Mouse (Mus musculus) MEL (cell line): ENCODE results near the gene Cbx6. TPM values are rescaled to one million over a fixed set of nuclear protein-coding genes. Genes with fewer than 3 reads are reported as not detected.

Experiments
- DNase-seq: peaks from one replicate; pipeline ENCODE4 v3.0.0; 2011; ENCODE audit warnings: low read depth, low spot score
- H3K27ac ChIP-seq: 2 replicates; pipeline ENCODE4 v1.5.1; 2012; ENCODE audit warnings: low read depth, mild to moderate bottlenecking, control low read depth, low read length, moderate library complexity; ENCODE audit not compliant: control insufficient read depth
- H3K27me3 ChIP-seq, 2 experiments: fragments of 150-350 bp in 1 of 2; sonication (generic) in 1 of 2; 2 replicates each; pipeline ENCODE4 v1.6.1; 2012; ENCODE audit warnings: low read length in 2 of 2, mild to moderate bottlenecking in 2 of 2, improper control_type of control experiment in 1 of 2, moderate library complexity in 1 of 2; ENCODE audit not compliant: insufficient read depth in 2 of 2, control insufficient read depth in 1 of 2
- H3K36me3 ChIP-seq, 2 experiments: 2 replicates each; pipeline ENCODE4 v1.6.1; 2012 to 2014; ENCODE audit warnings: low read length in 2 of 2, improper control_type of control experiment in 1 of 2, inconsistent platforms in 1 of 2, mild to moderate bottlenecking in 1 of 2; ENCODE audit not compliant: insufficient read depth in 2 of 2, control insufficient read depth in 1 of 2
- H3K4me1 ChIP-seq, 2 experiments: fragments of 150-350 bp in 1 of 2; sonication (generic) in 1 of 2; 2 replicates each; pipeline ENCODE4 v1.6.1; 2012; ENCODE audit warnings: low read length in 2 of 2, improper control_type of control experiment in 1 of 2, mild to moderate bottlenecking in 1 of 2; ENCODE audit not compliant: insufficient read depth in 2 of 2, control insufficient read depth in 1 of 2
- H3K4me3 ChIP-seq, 2 experiments: fragments of 150-350 bp in 1 of 2; sonication (generic) in 1 of 2; 2 replicates each; pipeline ENCODE4 v1.5.1; 2012; ENCODE audit warnings: low read depth in 2 of 2, low read length in 2 of 2, mild to moderate bottlenecking in 2 of 2, moderate library complexity in 2 of 2, control low read depth in 1 of 2, improper control_type of control experiment in 1 of 2; ENCODE audit not compliant: control insufficient read depth in 1 of 2, insufficient read depth in 1 of 2
- H3K79me2 ChIP-seq: 2 replicates; pipeline ENCODE4 v1.6.1; 2012; ENCODE audit warnings: mild to moderate bottlenecking, low read length, moderate library complexity; ENCODE audit not compliant: control insufficient read depth, poor library complexity, insufficient read depth
- H3K9ac ChIP-seq: 2 replicates; pipeline ENCODE4 v1.6.1; 2012; ENCODE audit warnings: low read depth, mild to moderate bottlenecking, control low read depth, low read length, moderate library complexity; ENCODE audit not compliant: control insufficient read depth, poor library complexity, severe bottlenecking
- H3K9me3 ChIP-seq: fragments of 150-350 bp; sonication (generic); replicated peaks from 2 replicates; pipeline ENCODE4 v1.6.1; 2012; ENCODE audit warnings: mild to moderate bottlenecking, low read length, improper control_type of control experiment, moderate library complexity; ENCODE audit not compliant: insufficient read depth
- BHLHE40 ChIP-seq: IDR thresholded peaks from 2 replicates; pipeline ENCODE4 v1.6.1; 2012; ENCODE audit warnings: low read depth, mild to moderate bottlenecking, inconsistent platforms, low read length, improper control_type of control experiment, borderline replicate concordance
- CHD1 ChIP-seq: IDR thresholded peaks from 2 replicates; pipeline ENCODE4 v1.6.1; 2012; ENCODE audit warnings: low read depth, mild to moderate bottlenecking, inconsistent platforms, low read length, improper control_type of control experiment
- ELF1 ChIP-seq: IDR thresholded peaks from 2 replicates; pipeline ENCODE4 v1.6.1; 2014; ENCODE audit warnings: low read depth, mild to moderate bottlenecking, inconsistent platforms, low read length, improper control_type of control experiment, moderate library complexity
- EP300 ChIP-seq, 2 experiments: IDR thresholded peaks; 2 replicates each; pipeline ENCODE4 v1.6.1; 2011; ENCODE audit warnings: improper control_type of control experiment in 2 of 2, low read length in 2 of 2, low read depth in 1 of 2, mild to moderate bottlenecking in 1 of 2
- ETS1 ChIP-seq: IDR thresholded peaks from 2 replicates; pipeline ENCODE4 v1.6.1; 2012; ENCODE audit warnings: low read depth, mild to moderate bottlenecking, inconsistent platforms, low read length, improper control_type of control experiment, moderate library complexity
- GABPA ChIP-seq: IDR thresholded peaks from 2 replicates; pipeline ENCODE4 v1.6.1; 2012; ENCODE audit warnings: low read depth, mild to moderate bottlenecking, inconsistent platforms, low read length, improper control_type of control experiment, moderate library complexity
- MAFK ChIP-seq: IDR thresholded peaks from 2 replicates; pipeline ENCODE4 v1.6.1; 2011; ENCODE audit warnings: low read depth, mild to moderate bottlenecking, low read length, improper control_type of control experiment, borderline replicate concordance
- MAX ChIP-seq: IDR thresholded peaks from 2 replicates; pipeline ENCODE4 v1.6.1; 2011; ENCODE audit warnings: low read length, improper control_type of control experiment
- MAZ ChIP-seq: IDR thresholded peaks from 2 replicates; pipeline ENCODE4 v1.6.1; 2012; ENCODE audit warnings: low read depth, mild to moderate bottlenecking, inconsistent platforms, low read length, improper control_type of control experiment
- MEF2A ChIP-seq: IDR thresholded peaks from 2 replicates; pipeline ENCODE4 v1.6.1; 2014; ENCODE audit warnings: low read depth, mild to moderate bottlenecking, inconsistent platforms, low read length, improper control_type of control experiment; ENCODE audit not compliant: poor library complexity, insufficient replicate concordance, severe bottlenecking; ENCODE audit errors: extremely low read depth
- MXI1 ChIP-seq: IDR thresholded peaks from 2 replicates; pipeline ENCODE4 v1.6.1; 2011; ENCODE audit warnings: mild to moderate bottlenecking, low read depth, low read length, improper control_type of control experiment
- MYB ChIP-seq: IDR thresholded peaks from 2 replicates; pipeline ENCODE4 v1.6.1; 2011; ENCODE audit warnings: mild to moderate bottlenecking, low read depth, low read length, improper control_type of control experiment
- MYC ChIP-seq: IDR thresholded peaks from 2 replicates; pipeline ENCODE4 v1.6.1; 2011; ENCODE audit warnings: low read depth, mild to moderate bottlenecking, low read length, improper control_type of control experiment, moderate library complexity
- NRF1 ChIP-seq: IDR thresholded peaks from 2 replicates; pipeline ENCODE4 v1.6.1; 2014; ENCODE audit warnings: low read depth, mild to moderate bottlenecking, inconsistent platforms, low read length, improper control_type of control experiment, moderate library complexity; ENCODE audit not compliant: poor library complexity, insufficient read depth, severe bottlenecking
- POLR2A ChIP-seq, 2 experiments: IDR thresholded peaks; 2 replicates each; pipeline ENCODE4 v1.6.1; 2011 to 2012; ENCODE audit warnings: low read length in 2 of 2, mild to moderate bottlenecking in 2 of 2, control low read depth in 1 of 2, improper control_type of control experiment in 1 of 2, low read depth in 1 of 2, moderate library complexity in 1 of 2; ENCODE audit not compliant: control insufficient read depth in 1 of 2, insufficient read depth in 1 of 2, poor library complexity in 1 of 2
- POLR2AphosphoS5 ChIP-seq: IDR thresholded peaks from 2 replicates; pipeline ENCODE4 v1.6.1; 2012; ENCODE audit warnings: low read depth, borderline replicate concordance, mild to moderate bottlenecking, inconsistent platforms, low read length, moderate library complexity, mixed read lengths
- RCOR1 ChIP-seq: IDR thresholded peaks from 2 replicates; pipeline ENCODE4 v1.6.1; 2012; ENCODE audit warnings: low read depth, mild to moderate bottlenecking, inconsistent platforms, low read length, improper control_type of control experiment
- SIN3A ChIP-seq: IDR thresholded peaks from 2 replicates; pipeline ENCODE4 v1.6.1; 2012; ENCODE audit warnings: low read length, improper control_type of control experiment, inconsistent platforms
- SMC3 ChIP-seq: IDR thresholded peaks from 2 replicates; pipeline ENCODE4 v1.6.1; 2011; ENCODE audit warnings: low read depth, low read length, improper control_type of control experiment
- TAL1 ChIP-seq: IDR thresholded peaks from 2 replicates; pipeline ENCODE4 v1.6.1; 2012; ENCODE audit warnings: mild to moderate bottlenecking, inconsistent platforms, low read length, moderate library complexity, mixed read lengths
- TBP ChIP-seq: IDR thresholded peaks from 2 replicates; pipeline ENCODE4 v1.8.0; 2011; ENCODE audit warnings: low read depth, low read length, improper control_type of control experiment
- USF1 ChIP-seq: IDR thresholded peaks from 2 replicates; pipeline ENCODE4 v1.6.1; 2014; ENCODE audit warnings: low read depth, mild to moderate bottlenecking, inconsistent platforms, low read length, improper control_type of control experiment, moderate library complexity
- USF2 ChIP-seq, 2 experiments: IDR thresholded peaks; 2 replicates each; pipeline ENCODE4 v1.6.1; 2011 to 2012; ENCODE audit warnings: improper control_type of control experiment in 2 of 2, low read length in 2 of 2, borderline replicate concordance in 1 of 2, inconsistent platforms in 1 of 2, low read depth in 1 of 2, mild to moderate bottlenecking in 1 of 2; ENCODE audit not compliant: insufficient read depth in 1 of 2
- ZC3H11A ChIP-seq: IDR thresholded peaks from 2 replicates; pipeline ENCODE4 v1.6.1; 2012; ENCODE audit warnings: low read depth, mild to moderate bottlenecking, inconsistent platforms, low read length, improper control_type of control experiment
- ZKSCAN1 ChIP-seq: IDR thresholded peaks from 2 replicates; pipeline ENCODE4 v1.6.1; 2012; ENCODE audit warnings: low read depth, mild to moderate bottlenecking, inconsistent platforms, low read length, improper control_type of control experiment, moderate library complexity
- ZMIZ1 ChIP-seq: IDR thresholded peaks from 2 replicates; pipeline ENCODE4 v1.6.1; 2012; ENCODE audit warnings: low read depth, mild to moderate bottlenecking, inconsistent platforms, low read length, improper control_type of control experiment, moderate library complexity
- polyA plus RNA-seq, 2 experiments: library from polyadenylated mRNA; stranded (reverse) in 1 of 2; unstranded in 1 of 2; fragments of >175 nt in 1 of 2; fragments of >200 nt in 1 of 2; gene quantifications; 2 replicates each; pipeline versions ENCODE4 v1.2.1 to v1.2.4; 2012; ENCODE audit warnings: low replicate concordance in 2 of 2, low read depth in 1 of 2; ENCODE audit not compliant: insufficient read length in 2 of 2, insufficient read depth in 1 of 2, missing spikeins in 1 of 2
- total RNA-seq: library from RNA; depleted of rRNA; stranded (reverse); fragments of 300-350 nt; gene quantifications from 2 replicates; pipeline ENCODE4 v1.2.3, GENCODE M21; 2012

Gene Cbx6
- total and polyA plus RNA-seq, 3 experiments: 25.1 to 43.6 TPM; not detected in 1

DNA sequence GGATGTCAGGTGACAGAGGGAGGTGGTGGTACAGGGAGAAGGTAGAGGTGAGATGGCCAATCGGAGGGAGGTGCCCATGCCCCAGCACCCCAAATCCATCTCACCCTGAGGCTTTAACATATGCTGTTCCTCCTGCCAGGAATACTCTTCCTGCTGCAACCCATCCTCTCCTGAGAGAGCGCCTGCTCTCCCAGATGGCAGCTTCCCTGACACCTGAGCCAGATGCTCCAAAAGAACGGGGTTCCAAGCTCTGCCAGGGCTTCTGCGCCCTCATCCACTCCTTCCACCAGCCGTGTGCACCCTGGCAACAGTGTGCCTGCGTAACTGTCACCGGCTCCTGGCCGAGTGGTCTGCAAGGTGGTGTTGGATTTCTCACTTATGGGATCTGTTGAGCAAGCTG, 36.8 kb downstream of the Cbx6 start:
- Histone ChIP-seq H3K79me2 (no peaks in the 10 kb centered on the region), H3K4me3 (no peak overlapping the region), H3K27ac (no peak overlapping the region)
- TF ChIP-seq SIN3A: no peak
- TF ChIP-seq MAZ: no peak
- no peak for TF ChIP-seq SMC3
- TF ChIP-seq POLR2A (IDR thresholded peaks at IDR 0.05; ENCODE audit: control insufficient read depth in 1 of 2, insufficient read depth in 1 of 2, low read depth in 1 of 2, low read length in 2 of 2, poor library complexity in 1 of 2): no peak
- no peak for TF ChIP-seq MYC
- TF ChIP-seq BHLHE40: no peak
- no peak for TF ChIP-seq USF2 (IDR thresholded peaks at IDR 0.05; ENCODE audit: borderline replicate concordance in 1 of 2, insufficient read depth in 1 of 2, low read depth in 1 of 2, low read length in 2 of 2)
- no peak for TF ChIP-seq MAFK
- no peak for TF ChIP-seq NRF1
- no peak for TF ChIP-seq ZKSCAN1
- TF ChIP-seq EP300 (IDR thresholded peaks at IDR 0.05; ENCODE audit: low read depth in 1 of 2, low read length in 2 of 2): no peak
- no peak for TF ChIP-seq TBP
- TF ChIP-seq ETS1: no peak
- TF ChIP-seq GABPA: no peak
- no peak for TF ChIP-seq CHD1
- no peak for TF ChIP-seq MXI1
- no peak for TF ChIP-seq MYB
- TF ChIP-seq RCOR1: no peak
- TF ChIP-seq, all 39 proteins: peak for 0
- 0 out of 4 replicates have a peak, but pooled peaks cover 0 to 2% of the 10 kb centered on the region in 2 experiments for H3K27me3 ChIP-seq
- no peak overlapping the region for H3K9ac ChIP-seq
- H3K4me1 ChIP-seq: no peaks in the 10 kb centered on the region
- no peaks in the 10 kb centered on the region for H3K36me3 ChIP-seq
- DNase-seq: no peak
- H3K9me3 ChIP-seq: no peaks in the 10 kb centered on the region

DNA sequence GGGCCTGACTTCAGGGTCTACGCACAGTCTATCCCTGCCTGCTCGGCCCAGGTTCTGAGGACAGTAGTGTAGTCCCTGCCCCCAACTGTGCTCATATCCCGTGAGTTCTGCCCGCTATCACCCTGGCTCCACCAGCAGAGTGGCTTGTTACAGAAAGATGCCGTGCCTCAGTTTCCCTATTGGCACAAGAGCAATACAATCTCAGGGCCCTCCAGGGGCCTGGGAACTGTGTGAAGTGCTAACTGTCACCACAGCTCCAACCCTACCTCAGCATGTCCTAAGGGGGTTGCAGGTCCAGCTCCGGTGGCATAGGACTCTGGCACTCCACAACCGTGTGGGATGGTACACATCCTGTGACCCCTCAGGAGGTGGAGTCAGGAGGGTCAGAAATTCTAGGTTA, 37.4 kb downstream of the Cbx6 start:
- Histone ChIP-seq H3K9me3 (no peaks in the 10 kb centered on the region), H3K36me3 (no peaks in the 10 kb centered on the region), H3K27me3 (0 out of 4 replicates have a peak, but pooled peaks cover 0 to 2% of the 10 kb centered on the region in 2 experiments), H3K9ac (no peak overlapping the region), H3K79me2 (no peaks in the 10 kb centered on the region), H3K4me1 (no peaks in the 10 kb centered on the region), H3K27ac (no peak overlapping the region), H3K4me3 (no peak overlapping the region)
- TF ChIP-seq ZC3H11A (no peak), RCOR1 (no peak), MAZ (no peak), MYC (no peak), SMC3 (no peak), POLR2AphosphoS5 (no peak), MYB (no peak), MEF2A (no peak), USF2 (IDR thresholded peaks at IDR 0.05; ENCODE audit: borderline replicate concordance in 1 of 2, insufficient read depth in 1 of 2, low read depth in 1 of 2, low read length in 2 of 2) (no peak), EP300 (IDR thresholded peaks at IDR 0.05; ENCODE audit: low read depth in 1 of 2, low read length in 2 of 2) (no peak), ELF1 (no peak), MAX (no peak), ZMIZ1 (no peak), USF1 (no peak), MXI1 (no peak), TAL1 (no peak)
- no peak for DNase-seq
